Mouse (Mus musculus) lung, adult 18-20 months (tissue): ENCODE measurements around the gene Rgs13.
"Not testable (repeated sequence)": the region's sequence is repeated elsewhere in the genome, so short reads cannot be mapped to it uniquely, and the experiment has no call there.

ENCODE experiments used
- DNase-seq, 2 experiments: peaks; one replicate each; pipeline ENCODE4 v3.0.0; 2022; ENCODE audit warnings: mixed read lengths in 2 of 2

The Rgs13 gene

GRCm38 (mm10) chr1:144151401-144152183 lies 25.6 kb downstream of the Rgs13 start:
- DNase-seq = no peak

- DNase-seq = no peak
Measured at GRCm38 (mm10) chr1:144149997-144150396, 27.2 kb downstream of the Rgs13 start.

- DNase-seq = not testable (repeated sequence)
Measured at GRCm38 (mm10) chr1:144141398-144141797, 35.8 kb downstream of the Rgs13 start.

GRCm38 (mm10) chr1:144139847-144140246 lies 37.3 kb downstream of the Rgs13 start:
- DNase-seq = no peak

GRCm38 (mm10) chr1:144127965-144128364 lies 49.2 kb downstream of the Rgs13 start:
- DNase-seq = no peak

GRCm38 (mm10) chr1:144120042-144120441 lies 57.1 kb downstream of the Rgs13 start:
- DNase-seq = no peak

GRCm38 (mm10) chr1:144119456-144119855 lies 57.7 kb downstream of the Rgs13 start:
- no peak for DNase-seq

GRCm38 (mm10) chr1:144115848-144116727 lies 61.1 kb downstream of the Rgs13 start:
- no peak for DNase-seq

- DNase-seq = no peak
Measured at GRCm38 (mm10) chr1:144113438-144114074, 63.6 kb downstream of the Rgs13 start.

- no peak for DNase-seq
Measured at GRCm38 (mm10) chr1:144112946-144113345, 64.2 kb downstream of the Rgs13 start.

- DNase-seq = no peak
Measured at GRCm38 (mm10) chr1:144098587-144099258, 78.4 kb downstream of the Rgs13 start.

GRCm38 (mm10) chr1:144090410-144090809 lies 86.8 kb downstream of the Rgs13 start:
- no peak for DNase-seq
